Mouse (Mus musculus) activated CD4-positive, CD25-positive, alpha-beta regulatory T cell, adult 4 months (primary cell): Measurements from ENCODE around the gene Gimap4. TPM values are rescaled to one million over a fixed set of nuclear protein-coding genes. Genes with fewer than 3 reads are reported as not detected.

ENCODE experiments used
- ATAC-seq: one replicate; pipeline ENCODE4 v1.8.0; 2017
- polyA plus RNA-seq, 2 experiments: library from polyadenylated mRNA; unstranded; fragments of 100-300 nt; shearing (Covaris generic); gene quantifications; one replicate each; pipeline ENCODE4 v1.2.1; 2017

Gimap4 gene
- polyA plus RNA-seq, 2 experiments from 2014 or later, result 1,705 to 1,816 TPM

DNA sequence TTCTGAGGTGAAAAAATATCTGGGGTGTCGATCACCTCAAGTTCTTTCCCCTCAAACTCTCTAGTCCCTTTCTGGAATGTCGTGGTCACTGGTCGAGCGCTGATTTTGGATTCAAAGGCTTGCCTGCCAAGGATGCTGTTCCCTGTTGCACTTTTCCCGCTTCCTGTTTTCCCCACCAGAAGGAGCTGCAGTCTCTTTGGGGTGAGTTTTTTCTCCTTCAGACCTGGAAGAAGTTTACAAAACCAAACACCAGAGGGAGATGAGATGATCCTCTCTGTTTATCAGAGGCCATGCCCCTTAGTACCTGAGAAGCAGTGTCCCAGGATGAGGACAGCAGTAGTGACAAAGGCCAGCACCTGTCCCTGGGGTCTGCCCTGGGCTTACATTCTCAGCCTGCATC lies 18.3 kb downstream of the Gimap4 start:
- ATAC-seq, result no peak

DNA sequence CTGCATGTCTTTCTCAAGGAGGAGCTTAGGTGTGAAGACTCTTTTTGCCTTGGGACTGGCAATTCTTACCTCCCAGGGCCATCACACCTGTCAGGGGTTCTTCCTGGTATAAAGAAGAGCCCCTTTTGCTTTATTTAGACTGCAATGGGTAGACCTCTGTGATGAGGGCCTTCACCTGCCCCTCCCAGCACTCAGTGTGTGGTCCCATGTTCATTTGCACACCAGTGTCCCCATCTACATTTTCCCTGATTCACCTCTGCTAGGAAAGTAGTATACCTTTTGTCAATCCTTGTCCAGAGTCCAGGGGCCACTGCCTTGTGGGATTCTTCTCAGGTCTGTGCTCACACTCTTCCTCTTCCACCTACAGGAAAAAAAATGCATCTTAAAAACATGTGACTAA lies 19.8 kb downstream of the Gimap4 start:
- no peak for ATAC-seq

GRCm38 (mm10) chr6:48706130-48706529 lies 21.8 kb downstream of the Gimap4 start:
- ATAC-seq, result peak; percentile 18

- peak; percentile 95 for ATAC-seq
Measured at GRCm38 (mm10) chr6:48718455-48718854, 34.1 kb downstream of the Gimap4 start, which contains the start of the genes Gm28053 and Gimap7. Gm28053 (plus strand) TSS chr6:48718607. Gimap7 (plus strand) TSS chr6:48718621.

- ATAC-seq, result no peak
Measured at GRCm38 (mm10) chr6:48720326-48720725, 36.0 kb downstream of the Gimap4 start.

GRCm38 (mm10) chr6:48723468-48723867 lies 39.1 kb downstream of the Gimap4 start:
- no peak for ATAC-seq

DNA sequence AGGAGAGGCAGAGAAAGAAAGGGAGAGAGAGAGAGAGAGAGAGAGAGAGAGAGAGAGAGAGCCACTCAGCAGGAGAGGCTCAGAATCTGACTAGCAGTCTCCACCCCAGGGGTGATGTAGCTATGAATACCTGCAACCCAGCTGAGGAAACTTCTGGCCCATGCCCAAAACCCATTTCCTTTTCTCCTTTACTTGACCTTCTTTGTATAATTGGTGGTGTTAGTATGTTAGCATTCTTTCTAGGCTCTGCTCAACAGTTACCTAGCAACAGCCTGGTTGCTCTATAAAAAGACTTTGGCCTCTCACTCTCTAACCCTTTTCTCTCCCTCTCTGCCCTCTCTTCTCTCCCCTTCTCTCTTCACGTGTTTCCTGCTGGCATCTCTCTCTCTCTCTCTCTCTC lies 41.1 kb downstream of the Gimap4 start:
- ATAC-seq, result peak; percentile 60

DNA sequence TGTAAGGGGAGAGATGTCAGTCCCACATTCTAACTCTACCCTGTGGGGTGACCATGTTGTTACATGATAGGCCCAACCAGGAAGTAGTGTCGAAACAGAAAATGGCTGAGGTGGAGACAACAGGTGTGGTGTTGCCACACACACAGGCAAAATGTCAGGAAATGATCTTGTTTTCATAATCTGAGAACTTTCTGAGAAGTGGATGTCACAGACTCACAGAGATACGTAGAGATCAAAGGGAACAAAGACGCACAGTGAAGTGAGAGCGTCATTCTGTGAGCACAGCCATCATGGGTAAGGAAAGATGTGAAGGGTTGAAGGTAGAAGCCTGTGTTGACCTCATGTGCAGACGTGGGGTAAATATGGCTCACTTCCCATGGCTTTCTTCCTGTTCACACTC lies 43.4 kb downstream of the Gimap4 start:
- peak; percentile 68 for ATAC-seq

- ATAC-seq, result peak; percentile 90
Measured at GRCm38 (mm10) chr6:48732864-48733304, 48.5 kb downstream of the Gimap4 start.

- no peak for ATAC-seq
Measured at GRCm38 (mm10) chr6:48733660-48734059, 49.3 kb downstream of the Gimap4 start.

GRCm38 (mm10) chr6:48737053-48737452 lies 52.7 kb downstream of the Gimap4 start:
- no peak for ATAC-seq

- ATAC-seq, result no peak
Measured at GRCm38 (mm10) chr6:48737688-48738087, 53.3 kb downstream of the Gimap4 start.

- ATAC-seq, result peak; percentile 67
Measured at GRCm38 (mm10) chr6:48738961-48739779, 54.8 kb downstream of the Gimap4 start, which contains the start of gene Gimap1. Gimap1 (plus strand) TSS chr6:48739054.

- ATAC-seq, result no peak
Measured at GRCm38 (mm10) chr6:48739780-48740055, 55.4 kb downstream of the Gimap4 start.

GRCm38 (mm10) chr6:48740501-48741169 lies 56.3 kb downstream of the Gimap4 start:
- ATAC-seq, result no peak

DNA sequence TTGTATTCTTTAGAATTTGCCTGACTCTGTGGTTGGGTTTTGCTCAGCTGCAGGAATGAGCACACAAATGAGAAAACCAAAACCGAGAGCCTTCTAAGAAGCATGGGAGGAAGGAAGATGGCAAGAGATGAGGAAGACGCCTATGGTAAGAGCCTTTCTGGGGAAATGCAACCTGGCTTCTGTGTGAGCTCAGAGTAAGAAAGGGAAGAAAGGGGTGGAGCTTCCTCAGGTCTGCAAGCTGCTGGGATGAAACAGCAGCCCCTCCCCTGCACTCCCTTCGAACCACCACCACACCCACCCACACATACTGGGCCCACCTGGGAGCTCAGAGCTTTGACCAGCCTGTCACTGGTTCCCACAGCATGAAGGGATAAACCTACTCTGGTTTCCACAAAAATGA lies 56.9 kb downstream of the Gimap4 start:
- no peak for ATAC-seq

Other genes with a start within 250 kb of the Gimap4 start
- 1 to 10 TPM; 7.4 to 9.7 TPM for gene Zfp467, start 238.7 kb upstream of the Gimap4 start, polyA plus RNA-seq
- gene Sspo, start 236.3 kb upstream of the Gimap4 start, polyA plus RNA-seq, result under 1 TPM; 0.04 to 0.55 TPM
- not detected for gene Atp6v0e2, start 146.9 kb upstream of the Gimap4 start, polyA plus RNA-seq
- gene Lrrc61, start 129.8 kb upstream of the Gimap4 start, polyA plus RNA-seq, result 10 to 100 TPM; 35.8 to 39.8 TPM
- gene Rarres2, start 111.8 kb upstream of the Gimap4 start, polyA plus RNA-seq, result under 1 TPM in 1 of 2 experiments, not detected in 1; 0.83 TPM
- not detected for gene Gm45021, start 94.9 kb upstream of the Gimap4 start, polyA plus RNA-seq
- 1 to 10 TPM; 2.1 to 3.3 TPM for gene Repin1, start 90.7 kb upstream of the Gimap4 start, polyA plus RNA-seq
- gene Gm44965, start 90.6 kb upstream of the Gimap4 start, polyA plus RNA-seq, result not detected
- 1 to 10 TPM; 4.8 to 6.1 TPM for gene Zfp775, start 82.5 kb upstream of the Gimap4 start, polyA plus RNA-seq
- 1 to 10 TPM; 1.2 to 1.7 TPM for gene AI854703, start 57.8 kb upstream of the Gimap4 start, polyA plus RNA-seq
- 100 to 1,000 TPM in 1 of 2 experiments, 10 to 100 TPM in 1; 97.4 to 135 TPM for gene Gimap8, start 37.3 kb upstream of the Gimap4 start, polyA plus RNA-seq
- 100 to 1,000 TPM; 237 to 239 TPM for gene Gimap9, start 8.4 kb upstream of the Gimap4 start, polyA plus RNA-seq
- gene Gimap6, start 23.7 kb downstream of the Gimap4 start, polyA plus RNA-seq, result 100 to 1,000 TPM; 849 to 944 TPM
- gene Gm28053, start 34.1 kb downstream of the Gimap4 start, polyA plus RNA-seq, result 10 to 100 TPM; 42.8 to 45.0 TPM
- 100 to 1,000 TPM; 444 to 529 TPM for gene Gimap7, start 34.1 kb downstream of the Gimap4 start, polyA plus RNA-seq
- 100 to 1,000 TPM; 321 to 429 TPM for gene Gimap1, start 54.5 kb downstream of the Gimap4 start, polyA plus RNA-seq
- gene Gimap5, start 61.6 kb downstream of the Gimap4 start, polyA plus RNA-seq, result 100 to 1,000 TPM; 198 to 220 TPM
- gene Gimap3, start 86.3 kb downstream of the Gimap4 start, polyA plus RNA-seq, result 1,000 to 10,000 TPM; 1,102 to 1,198 TPM
- gene Tmem176a, start 156.4 kb downstream of the Gimap4 start, polyA plus RNA-seq, result 10 to 100 TPM; 14.5 to 16.2 TPM
- gene Tmem176b, start 156.9 kb downstream of the Gimap4 start, polyA plus RNA-seq, result 10 to 100 TPM; 19.4 to 29.2 TPM
- gene Aoc1, start 188.3 kb downstream of the Gimap4 start, polyA plus RNA-seq, result not detected
- gene 1600015I10Rik, start 245.3 kb downstream of the Gimap4 start, polyA plus RNA-seq, result not detected